Mouse (Mus musculus) stomach, postnatal 0 days (tissue): ENCODE data around the gene Ak6. TPM values are rescaled to one million over a fixed set of nuclear protein-coding genes. Genes with fewer than 3 reads are reported as not detected.
A peak's percentile ranks its signal among the peaks of the same experiment; 100 is the strongest.

Source experiments
- ATAC-seq: fragments of 200-750 bp; cut with Nextera tagmentation; 2 replicates; pipeline ENCODE4 v1.8.0; 2017; ENCODE audit not compliant: low FRiP score, low TSS enrichment
- DNase-seq: peaks from one replicate; pipeline ENCODE4 v3.0.0-alpha.2; 2016; ENCODE audit warnings: low spot score
- H3K27ac ChIP-seq: fragments of 300-500 bp; sonication (generic); replicated peaks from 2 replicates; pipeline ENCODE4 v1.5.1; 2014; ENCODE audit warnings: mild to moderate bottlenecking, control low read depth
- H3K27me3 ChIP-seq: fragments of 300-500 bp; sonication (generic); 2 replicates; pipeline ENCODE4 v1.6.1; 2014; ENCODE audit warnings: low read length; ENCODE audit not compliant: control insufficient read depth, insufficient read depth
- H3K36me3 ChIP-seq: fragments of 300-500 bp; sonication (generic); 2 replicates; pipeline ENCODE4 v1.6.1; 2014; ENCODE audit warnings: low read length, mixed read lengths; ENCODE audit not compliant: control insufficient read depth, insufficient read depth
- H3K4me1 ChIP-seq: fragments of 300-500 bp; sonication (generic); replicated peaks from 2 replicates; pipeline ENCODE4 v1.6.1; 2014; ENCODE audit warnings: antibody characterized with exemption; ENCODE audit not compliant: control insufficient read depth, insufficient read depth
- H3K4me2 ChIP-seq: fragments of 300-500 bp; sonication (generic); replicated peaks from 2 replicates; pipeline ENCODE4 v1.6.1; 2014; ENCODE audit warnings: low read depth, mild to moderate bottlenecking, control low read depth, moderate library complexity
- H3K4me3 ChIP-seq: fragments of 300-500 bp; sonication (generic); 2 replicates; pipeline ENCODE4 v1.5.1; 2014; ENCODE audit warnings: low read depth, low read length, control low read depth
- H3K9ac ChIP-seq: fragments of 300-500 bp; sonication (generic); 2 replicates; pipeline ENCODE4 v1.6.1; 2014; ENCODE audit warnings: mild to moderate bottlenecking, low read length, control low read depth, mixed read lengths
- H3K9me3 ChIP-seq: fragments of 300-500 bp; sonication (generic); 2 replicates; pipeline ENCODE4 v1.6.1; 2016; ENCODE audit warnings: low read length; ENCODE audit not compliant: control insufficient read depth
- CTCF ChIP-seq: IDR thresholded peaks from 2 replicates; pipeline ENCODE4 v1.5.1; 2016; ENCODE audit warnings: antibody characterized with exemption, low read depth, mild to moderate bottlenecking, moderate library complexity
- EP300 ChIP-seq: optimal IDR thresholded peaks from 2 replicates; pipeline ENCODE3; 2016; ENCODE audit warnings: antibody characterized with exemption
- WGBS: fragments of 180-500 bp; shearing (Covaris S2); extraction: QIAGEN DNeasy Blood & Tissue Kit; methylation state at CpG from one replicate; pipeline ENCODE4 v1.1.7; 2014; 5-methylcytosine and 5-hydroxymethylcytosine counted together
- polyA plus RNA-seq: library from polyadenylated mRNA; unstranded; fragments of >200 nt; fragmentation: Nextera tagmentation; extraction: Ambion mirVana; gene quantifications from 2 replicates; pipeline ENCODE4 v1.2.1, GENCODE M21; 2015

Ak6 gene
- 163 and 164 TPM in 2 replicates for polyA plus RNA-seq

DNA sequence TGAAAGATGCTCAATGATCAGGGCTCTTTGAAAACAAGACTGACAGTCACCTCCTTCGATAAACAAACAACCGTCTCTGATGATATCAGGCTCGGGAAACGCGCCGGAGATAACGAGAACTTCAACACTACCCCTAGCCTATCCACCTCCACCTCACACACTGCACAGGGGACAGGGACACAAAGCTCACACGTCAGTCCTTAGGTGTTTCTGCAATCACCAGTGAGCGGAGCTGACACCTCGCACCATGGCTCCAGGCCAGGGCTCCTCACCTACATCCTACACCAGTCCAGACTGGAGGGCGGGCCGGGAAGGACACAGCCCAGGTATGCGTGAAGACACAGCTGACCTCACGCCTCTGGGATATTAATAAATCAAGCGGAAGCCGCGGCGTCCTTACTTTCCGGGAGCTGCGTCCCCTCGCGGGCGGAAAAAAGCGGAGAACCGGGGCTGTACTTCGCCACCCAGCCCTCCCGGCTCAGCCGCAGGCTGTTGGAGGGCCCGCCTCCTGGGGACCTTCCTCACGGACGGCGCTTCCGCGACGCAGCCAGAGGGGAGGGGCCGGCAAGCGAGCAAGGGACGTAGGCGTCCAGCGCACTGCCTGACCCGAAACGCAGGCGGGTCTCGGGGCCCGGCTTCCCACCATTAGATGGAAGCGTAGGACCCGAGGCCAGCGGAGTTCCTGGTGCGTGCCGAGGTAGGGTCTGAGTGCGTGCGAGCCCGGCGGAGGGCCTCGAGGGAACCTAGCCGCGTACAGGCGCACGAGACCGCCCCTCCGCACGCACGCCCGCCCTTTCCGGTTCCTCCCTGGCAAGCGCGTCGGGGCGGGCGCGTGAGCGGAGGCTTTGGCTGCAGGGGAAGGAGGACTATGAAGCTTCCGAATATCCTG is at the start of gene Ak6, which contains the start of gene Rad17:
TSS of gene Ak6 (plus strand) at position 430 of the 889 bp plus-strand sequence.
TSS of gene Rad17 (minus strand) at position 502 of the 889 bp plus-strand sequence.
- Histone ChIP-seq H3K27me3 (no peaks in the 10 kb centered on the region), H3K9me3 (no peaks in the 10 kb centered on the region), H3K27ac (peak within 1 kb of the TSS; percentile 96), H3K4me2 (peak within 1 kb of the TSS; percentile 71), H3K4me1 (0 out of 2 replicates have a peak, but pooled peaks cover 3% of the 10 kb centered on the region), H3K36me3 (0 out of 2 replicates have a peak, but pooled peaks cover 3% of the 10 kb centered on the region), H3K4me3 (peak within 1 kb of the TSS; percentile 90), H3K9ac (peak within 1 kb of the TSS; percentile 85)
- DNase-seq (peak; percentile 96), ATAC-seq (peak; percentile 98)
- under 1% methylated on average over 64 of the region's 73 CpGs for WGBS
- peak; percentile 96 for TF ChIP-seq EP300
- TF ChIP-seq CTCF: peak; percentile 44

DNA sequence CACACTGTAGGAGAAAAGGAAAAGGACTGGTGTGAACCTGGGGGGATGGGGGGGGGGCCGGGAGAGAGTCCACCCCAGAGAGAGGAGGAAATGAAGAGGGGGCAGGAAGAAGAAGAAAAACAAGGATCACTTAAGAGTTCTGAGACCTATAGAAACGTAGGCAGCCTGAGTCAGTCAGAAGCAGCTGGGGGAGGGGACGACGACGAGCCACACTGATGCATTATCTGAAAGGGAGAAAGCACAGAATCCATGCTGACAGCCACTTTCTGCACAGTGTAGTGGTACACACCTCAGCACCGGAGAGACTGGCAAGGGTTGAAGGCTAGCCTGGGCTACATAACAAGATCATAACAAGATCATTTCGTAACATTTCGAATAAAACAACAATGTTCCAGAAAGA is 49.7 kb upstream of the Ak6 start:
- no peaks in the 10 kb centered on the region for H3K9me3 ChIP-seq
- no peaks in the 10 kb centered on the region for H3K36me3 ChIP-seq
- no peak overlapping the region for H3K4me3 ChIP-seq
- no peaks in the 10 kb centered on the region for H3K27me3 ChIP-seq
- no peak for DNase-seq
- H3K4me2 ChIP-seq: no peak overlapping the region
- no peaks in the 10 kb centered on the region for H3K4me1 ChIP-seq
- ATAC-seq: no peak
- WGBS: 64% methylated on average over 8 of the region's 8 CpGs
- 0 out of 2 replicates have a peak overlapping the region, but pooled peaks have one; percentile 30 for H3K27ac ChIP-seq
- no peak overlapping the region for H3K9ac ChIP-seq
- TF ChIP-seq EP300 (no peak), CTCF (no peak)

DNA sequence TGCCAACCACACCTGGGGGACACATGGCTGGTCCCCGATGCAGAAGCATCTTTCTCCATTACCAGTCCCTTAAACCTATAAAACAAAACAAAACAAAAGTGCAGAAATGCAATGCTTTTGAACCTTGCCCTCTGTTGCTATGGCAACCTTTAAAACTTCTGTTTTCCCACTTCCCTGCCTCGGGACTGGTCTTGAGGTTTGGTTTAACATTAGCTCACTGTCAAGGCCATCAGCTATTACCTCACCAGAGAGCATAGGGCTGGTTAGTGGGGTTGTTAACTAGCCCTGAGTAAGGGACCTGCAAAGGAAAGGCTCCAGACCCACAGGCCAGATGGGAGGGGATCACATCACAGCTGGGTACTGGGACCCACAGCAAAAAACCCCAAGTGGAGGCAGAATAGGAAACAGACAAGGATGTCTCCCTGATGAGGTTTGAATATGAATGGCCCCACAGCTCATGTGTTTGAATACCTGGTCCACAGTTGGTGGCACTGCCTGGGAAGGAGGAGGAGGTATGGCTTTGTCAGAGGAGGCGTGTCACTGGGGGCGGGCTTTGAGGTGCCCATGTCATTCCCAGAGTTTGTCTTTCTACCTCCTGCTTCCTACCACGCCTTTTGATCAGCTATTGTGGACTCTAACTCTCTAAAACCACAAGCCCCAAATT is 48.4 kb upstream of the Ak6 start:
- DNase-seq: no peak
- peak; percentile 43 for ATAC-seq
- H3K27ac ChIP-seq: no peak overlapping the region
- no peaks in the 10 kb centered on the region for H3K36me3 ChIP-seq
- no peaks in the 10 kb centered on the region for H3K4me1 ChIP-seq
- no peaks in the 10 kb centered on the region for H3K27me3 ChIP-seq
- no peak overlapping the region for H3K9ac ChIP-seq
- no peak overlapping the region for H3K4me3 ChIP-seq
- 60% methylated on average over 5 of the region's 5 CpGs for WGBS
- H3K9me3 ChIP-seq: no peaks in the 10 kb centered on the region
- TF ChIP-seq CTCF (no peak), EP300 (no peak)
- no peak overlapping the region for H3K4me2 ChIP-seq

DNA sequence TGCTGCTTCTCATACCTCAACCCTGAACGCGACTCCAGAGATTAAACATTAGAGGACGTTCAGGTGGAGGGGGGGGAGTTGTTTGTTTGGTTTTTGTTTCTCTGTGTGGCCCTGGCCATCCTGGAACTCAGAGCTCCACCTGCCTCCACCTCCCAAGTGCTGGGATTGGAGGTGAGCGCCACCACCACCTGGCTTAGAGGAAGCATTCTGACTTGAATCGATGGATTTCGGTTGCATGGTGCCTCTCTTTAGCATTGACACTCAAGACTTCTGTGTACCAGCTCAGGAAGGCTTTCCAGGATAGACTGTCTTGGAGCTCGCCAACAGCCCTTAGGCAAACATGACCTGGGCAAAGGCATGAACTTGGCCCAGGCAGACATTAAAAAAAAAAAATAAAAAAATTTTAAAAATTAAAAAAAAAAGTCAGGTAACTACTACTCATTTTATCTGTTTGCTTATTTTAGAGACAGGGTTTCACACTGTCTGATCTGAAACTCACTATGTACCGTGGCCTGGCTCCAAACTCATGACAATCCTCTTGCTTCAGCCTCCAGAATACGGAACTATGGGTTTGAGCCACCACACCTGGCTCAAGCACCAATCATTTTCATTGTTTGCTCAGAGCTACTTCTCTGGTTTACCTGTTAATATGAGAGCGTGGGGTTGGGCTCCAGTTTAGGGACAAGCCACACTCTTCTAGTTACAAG is 47.6 kb upstream of the Ak6 start:
- H3K27ac ChIP-seq: no peak overlapping the region

DNA sequence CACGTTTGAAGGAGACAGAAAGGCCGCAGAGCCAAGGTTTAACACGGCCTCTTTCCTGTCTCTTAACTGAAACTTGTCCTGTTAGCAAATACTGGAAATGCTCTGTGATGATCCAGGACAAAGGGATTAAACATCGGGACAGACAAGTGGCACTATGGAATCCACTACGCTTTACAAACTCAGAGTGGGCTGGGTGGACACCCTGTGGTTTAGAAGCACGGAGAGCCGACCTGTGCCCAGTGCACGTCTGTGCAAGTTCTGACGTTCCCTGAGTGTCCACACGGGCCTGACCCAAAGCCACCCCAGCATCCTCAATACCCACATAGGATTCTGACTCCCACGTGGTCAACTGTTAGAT is 47.1 kb upstream of the Ak6 start:
- Histone ChIP-seq H3K4me3 (no peak overlapping the region), H3K27me3 (no peaks in the 10 kb centered on the region), H3K36me3 (no peaks in the 10 kb centered on the region), H3K9ac (no peak overlapping the region), H3K27ac (no peak overlapping the region), H3K4me1 (no peaks in the 10 kb centered on the region), H3K4me2 (no peak overlapping the region), H3K9me3 (no peaks in the 10 kb centered on the region)
- ATAC-seq: no peak
- DNase-seq: no peak
- 90% methylated on average over 11 of the region's 11 CpGs for WGBS
- TF ChIP-seq CTCF: no peak
- TF ChIP-seq EP300: no peak

More for the DNA sequence above, 47.6 kb upstream of the Ak6 start:
- no peak overlapping the region for H3K4me2 ChIP-seq
- H3K27me3 ChIP-seq: no peaks in the 10 kb centered on the region
- no peaks in the 10 kb centered on the region for H3K36me3 ChIP-seq
- no peak overlapping the region for H3K4me3 ChIP-seq
- H3K9ac ChIP-seq: no peak overlapping the region
- H3K9me3 ChIP-seq: no peaks in the 10 kb centered on the region
- 82% methylated on average over 10 of the region's 10 CpGs for WGBS
- DNase-seq (no peak), ATAC-seq (no peak)
- no peaks in the 10 kb centered on the region for H3K4me1 ChIP-seq
- TF ChIP-seq CTCF (no peak), EP300 (no peak)
